Mouse (Mus musculus): ENCODE measurements around the gene Cd84. TPM values are rescaled to one million over a fixed set of nuclear protein-coding genes. Genes with fewer than 3 reads are reported as not detected.
A peak's percentile ranks its signal among the peaks of the same experiment; 100 is the strongest.
"Not testable (repeated sequence)": the region's sequence is repeated elsewhere in the genome, so short reads cannot be mapped to it uniquely, and the experiment has no call there.

Gene Cd84
- total RNA-seq (2021), result 1 to 10 TPM; 3.0 to 3.1 TPM

GRCm38 (mm10) chr1:171839488-171839887, at the start of gene Cd84:
Cd84 (plus strand) TSS chr1:171839697.
- intact Hi-C loops (cut with DNase I), result no loop called here
- no peak for DNase-seq

- intact Hi-C loops (cut with DNase I), result no loop called here
- no peak for DNase-seq
Measured at GRCm38 (mm10) chr1:171791491-171791890, 48.0 kb upstream of the Cd84 start.

- intact Hi-C loops (cut with DNase I), result no loop called here
- DNase-seq, result no peak
Measured at GRCm38 (mm10) chr1:171796185-171796584, 43.3 kb upstream of the Cd84 start.

GRCm38 (mm10) chr1:171797840-171798239, 41.7 kb upstream of the Cd84 start:
- intact Hi-C loops (cut with DNase I), result no loop called here
- no peak for DNase-seq

- intact Hi-C loops (cut with DNase I), result no loop called here
- DNase-seq, result no peak
Measured at GRCm38 (mm10) chr1:171799648-171800047, 39.8 kb upstream of the Cd84 start.

- DNase-seq; intact Hi-C loops (cut with DNase I): not testable (repeated sequence)
Measured at GRCm38 (mm10) chr1:171811048-171811447, 28.4 kb upstream of the Cd84 start.

GRCm38 (mm10) chr1:171815545-171816439, 23.7 kb upstream of the Cd84 start:
- DNase-seq, result peak; percentile 4 to 15
- intact Hi-C loops (cut with DNase I), result loop anchor here (1.0 kb wide), 1 partner anchor 185 kb away; no protein-coding TSS in a partner anchor

GRCm38 (mm10) chr1:171816991-171817390, 22.5 kb upstream of the Cd84 start:
- intact Hi-C loops (cut with DNase I), result no loop called here
- DNase-seq, result no peak

GRCm38 (mm10) chr1:171821331-171821730, 18.2 kb upstream of the Cd84 start:
- no peak for DNase-seq
- intact Hi-C loops (cut with DNase I), result no loop called here

GRCm38 (mm10) chr1:171825462-171825861, 14.0 kb upstream of the Cd84 start:
- intact Hi-C loops (cut with DNase I), result no loop called here
- DNase-seq, result no peak

GRCm38 (mm10) chr1:171826164-171826563, 13.3 kb upstream of the Cd84 start:
- no peak for DNase-seq
- intact Hi-C loops (cut with DNase I), result no loop called here

- no peak for DNase-seq
- intact Hi-C loops (cut with DNase I), result no loop called here
Measured at GRCm38 (mm10) chr1:171827674-171828073, 11.8 kb upstream of the Cd84 start.

- peak; percentile 17 to 18 for DNase-seq
- intact Hi-C loops (cut with DNase I), result no loop called here
Measured at GRCm38 (mm10) chr1:171840450-171841023, 1.0 kb downstream of the Cd84 start.

GRCm38 (mm10) chr1:171845035-171845754, 5.7 kb downstream of the Cd84 start:
- DNase-seq, result no peak
- intact Hi-C loops (cut with DNase I), result no loop called here

GRCm38 (mm10) chr1:171848201-171848600, 8.7 kb downstream of the Cd84 start:
- intact Hi-C loops (cut with DNase I), result no loop called here
- DNase-seq, result no peak

- intact Hi-C loops (cut with DNase I), result no loop called here
- DNase-seq, result no peak
Measured at GRCm38 (mm10) chr1:171848757-171849156, 9.3 kb downstream of the Cd84 start.

GRCm38 (mm10) chr1:171849454-171849853, 10.0 kb downstream of the Cd84 start:
- DNase-seq, result peak; percentile 4 to 6
- intact Hi-C loops (cut with DNase I), result no loop called here

- intact Hi-C loops (cut with DNase I), result no loop called here
- no peak for DNase-seq
Measured at GRCm38 (mm10) chr1:171865467-171865866, 26.0 kb downstream of the Cd84 start.

- no peak for DNase-seq
- intact Hi-C loops (cut with DNase I), result no loop called here
Measured at GRCm38 (mm10) chr1:171886989-171887388, 47.5 kb downstream of the Cd84 start.

GRCm38 (mm10) chr1:171895364-171895763, 55.9 kb downstream of the Cd84 start, which contains the start of gene Gm10521:
Gm10521 (plus strand) TSS chr1:171895664.
- intact Hi-C loops (cut with DNase I); DNase-seq: not testable (repeated sequence)

- no peak for DNase-seq
- intact Hi-C loops (cut with DNase I), result no loop called here
Measured at GRCm38 (mm10) chr1:171904011-171904410, 64.5 kb downstream of the Cd84 start.

Measured in heart, postnatal 36 days (tissue).